Mouse (Mus musculus) bone marrow, adult 2 months (tissue): ENCODE results near the gene Nanos3. TPM values are rescaled to one million over a fixed set of nuclear protein-coding genes. Genes with fewer than 3 reads are reported as not detected.

ENCODE experiments used
- H3K27ac ChIP-seq: fragments of 200-500 bp; 2 replicates; pipeline ENCODE4 v1.5.1; 2012; ENCODE audit warnings: low read depth, mild to moderate bottlenecking, control low read depth, inconsistent platforms, low read length; ENCODE audit not compliant: control insufficient read depth, poor library complexity, insufficient read depth
- H3K4me1 ChIP-seq: fragments of 200-500 bp; 2 replicates; pipeline ENCODE4 v1.6.1; 2011; ENCODE audit warnings: low read length; ENCODE audit not compliant: control insufficient read depth, insufficient read depth
- H3K4me3 ChIP-seq: fragments of 200-500 bp; replicated peaks from 2 replicates; pipeline ENCODE3; 2011; ENCODE audit warnings: mild to moderate bottlenecking, low read depth, low read length, control low read depth; ENCODE audit not compliant: control insufficient read depth
- CTCF ChIP-seq: fragments of 200-500 bp; IDR thresholded peaks from 2 replicates; pipeline ENCODE4 v1.5.1; 2011; ENCODE audit warnings: low read length, control low read depth; ENCODE audit not compliant: control insufficient read depth, insufficient read depth
- POLR2A ChIP-seq: fragments of 200-500 bp; IDR thresholded peaks from 2 replicates; pipeline ENCODE4 v1.6.1; 2011; ENCODE audit warnings: low read depth, mild to moderate bottlenecking, control low read depth, low read length, borderline replicate concordance; ENCODE audit not compliant: control insufficient read depth
- WGBS: fragments of 180-500 bp; shearing (Covaris S2); methylation state at CpG from one replicate; pipeline ENCODE4 v1.1.7; 2018; 5-methylcytosine and 5-hydroxymethylcytosine counted together
- polyA plus RNA-seq: library from polyadenylated mRNA; stranded (reverse); fragments of >200 nt; gene quantifications from 2 replicates; pipeline ENCODE4 v1.2.4, GENCODE M21; 2011; ENCODE audit warnings: low replicate concordance; ENCODE audit not compliant: missing spikeins, insufficient read depth, insufficient read length

The Nanos3 gene
- polyA plus RNA-seq, 1 experiment, result 3.0 TPM

DNA sequence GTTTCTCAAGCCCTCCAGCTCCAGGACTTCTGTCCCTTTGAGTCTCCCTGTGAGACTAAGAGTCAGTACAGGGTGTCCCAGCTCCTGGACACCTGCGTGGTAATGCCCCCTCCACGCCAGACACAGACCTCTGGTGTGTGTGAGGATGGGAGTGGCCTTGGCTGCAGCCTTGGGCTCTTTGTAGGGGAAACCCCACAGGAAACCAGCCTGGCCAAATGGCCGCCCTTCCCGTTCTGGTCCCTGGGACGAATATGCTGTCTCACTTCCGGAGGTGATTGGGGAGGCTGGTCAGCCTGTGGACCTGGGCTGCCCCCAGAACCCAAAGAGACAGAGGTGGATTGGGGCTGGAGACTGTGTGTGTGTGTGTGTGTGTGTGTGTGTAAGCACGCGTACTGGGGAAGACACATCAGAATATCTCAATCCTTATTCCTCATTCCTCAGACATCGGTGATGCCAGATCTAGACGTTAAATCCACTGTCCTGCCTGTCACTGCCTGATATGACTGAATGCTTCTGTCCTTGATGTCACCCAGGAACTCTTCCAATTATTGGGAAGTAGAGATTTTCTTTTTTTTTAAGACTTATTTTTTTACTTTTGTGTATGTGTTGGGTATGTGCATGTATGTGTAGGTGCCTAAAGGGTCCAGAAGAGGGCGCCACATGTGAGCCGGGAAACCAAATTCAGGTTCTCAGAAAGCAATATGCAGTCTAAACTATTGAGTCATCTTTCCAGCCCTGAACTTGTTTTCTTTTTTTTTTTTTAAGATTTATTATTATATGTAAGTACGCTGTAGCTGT is 19.2 kb upstream of the Nanos3 start:
- TF ChIP-seq CTCF (peak; percentile 40), POLR2A (peak; percentile 49; the same call in 1 of the 2 replicates)
- peak overlapping the region; percentile 66 for H3K4me3 ChIP-seq
- 17% methylated on average over 13 of the region's 13 CpGs for WGBS
- peak overlapping the region; percentile 94 for H3K27ac ChIP-seq
- H3K4me1 ChIP-seq, result peaks cover 11% of the 10 kb centered on the region

DNA sequence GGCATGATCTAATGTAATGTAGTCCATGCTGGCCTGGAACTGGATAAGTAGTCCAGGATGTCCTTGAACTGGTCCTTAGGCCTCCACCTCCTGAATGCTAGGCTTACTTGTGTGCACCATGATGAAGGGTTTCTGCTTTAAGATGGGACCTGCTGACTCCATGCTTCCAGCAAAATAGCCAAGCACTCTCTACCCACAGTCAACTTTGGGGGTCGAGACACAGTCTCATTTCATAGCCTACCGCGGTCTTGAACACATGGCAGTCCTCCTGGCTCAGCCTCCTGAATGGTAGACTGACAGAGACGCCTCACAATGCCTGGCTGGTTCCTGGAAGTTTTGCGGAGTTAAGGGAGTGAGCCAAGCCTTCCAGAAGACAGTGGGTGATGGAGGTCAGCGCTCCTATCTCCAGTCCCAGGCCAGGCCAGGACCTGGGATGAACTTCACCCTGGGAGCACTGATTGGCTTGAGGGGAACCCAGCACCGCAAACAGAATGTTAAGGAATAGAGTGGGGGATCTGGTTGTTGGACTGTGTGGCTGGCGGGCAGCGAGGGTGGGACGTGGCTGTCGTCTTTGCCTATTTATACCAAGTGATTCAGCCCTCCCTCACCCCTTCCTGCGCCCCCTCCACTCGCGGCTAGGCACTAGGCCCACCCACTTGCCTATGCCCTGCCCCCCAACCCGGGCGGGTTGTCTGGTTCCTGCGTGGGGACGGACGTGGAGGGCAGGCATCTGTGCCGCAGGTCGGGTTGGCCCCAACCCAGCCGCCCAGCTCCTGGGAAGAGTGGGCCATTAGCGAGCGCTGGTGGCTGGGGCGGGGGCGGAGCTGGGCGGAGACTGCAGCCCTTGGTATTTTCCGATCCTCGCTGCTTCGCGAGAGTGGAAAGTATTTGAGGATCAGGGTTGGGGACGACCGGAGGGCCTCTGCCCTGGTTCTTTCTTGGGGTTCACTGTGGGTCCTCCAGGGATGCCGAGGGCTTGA is 18.2 kb upstream of the Nanos3 start:
- Histone ChIP-seq H3K4me3 (peak overlapping the region; percentile 66), H3K4me1 (peaks cover 11% of the 10 kb centered on the region), H3K27ac (peak overlapping the region; percentile 94)
- WGBS, result 8% methylated on average over 34 of the region's 34 CpGs
- no peak for TF ChIP-seq CTCF
- TF ChIP-seq POLR2A, result peak; percentile 62; the same call in 1 of the 2 replicates

DNA sequence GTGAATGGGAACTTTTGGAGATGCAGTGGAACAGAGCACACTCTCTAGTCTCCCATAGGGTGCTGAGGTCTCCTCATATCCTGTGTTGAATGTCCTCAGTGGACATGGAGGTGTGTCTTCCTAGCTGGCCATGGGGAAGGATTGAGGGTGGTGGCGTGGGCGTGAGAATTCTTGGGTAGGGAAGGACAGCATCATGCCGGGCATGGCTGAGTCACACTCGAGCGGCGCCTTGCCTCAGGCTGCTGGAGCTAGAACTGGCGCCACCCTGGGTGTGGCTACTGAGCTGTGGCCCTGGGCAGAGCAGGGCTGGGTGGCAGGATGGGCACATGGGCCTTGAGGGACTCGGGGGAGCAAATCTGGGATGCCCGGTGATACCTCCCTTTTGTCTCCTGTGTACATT is 17.4 kb upstream of the Nanos3 start:
- Histone ChIP-seq H3K4me1 (peaks cover 11% of the 10 kb centered on the region), H3K4me3 (peak overlapping the region; percentile 74), H3K27ac (peak overlapping the region; percentile 94)
- 18% methylated on average over 9 of the region's 9 CpGs for WGBS
- TF ChIP-seq CTCF (no peak), POLR2A (peak; percentile 56; the same call in 1 of the 2 replicates)

DNA sequence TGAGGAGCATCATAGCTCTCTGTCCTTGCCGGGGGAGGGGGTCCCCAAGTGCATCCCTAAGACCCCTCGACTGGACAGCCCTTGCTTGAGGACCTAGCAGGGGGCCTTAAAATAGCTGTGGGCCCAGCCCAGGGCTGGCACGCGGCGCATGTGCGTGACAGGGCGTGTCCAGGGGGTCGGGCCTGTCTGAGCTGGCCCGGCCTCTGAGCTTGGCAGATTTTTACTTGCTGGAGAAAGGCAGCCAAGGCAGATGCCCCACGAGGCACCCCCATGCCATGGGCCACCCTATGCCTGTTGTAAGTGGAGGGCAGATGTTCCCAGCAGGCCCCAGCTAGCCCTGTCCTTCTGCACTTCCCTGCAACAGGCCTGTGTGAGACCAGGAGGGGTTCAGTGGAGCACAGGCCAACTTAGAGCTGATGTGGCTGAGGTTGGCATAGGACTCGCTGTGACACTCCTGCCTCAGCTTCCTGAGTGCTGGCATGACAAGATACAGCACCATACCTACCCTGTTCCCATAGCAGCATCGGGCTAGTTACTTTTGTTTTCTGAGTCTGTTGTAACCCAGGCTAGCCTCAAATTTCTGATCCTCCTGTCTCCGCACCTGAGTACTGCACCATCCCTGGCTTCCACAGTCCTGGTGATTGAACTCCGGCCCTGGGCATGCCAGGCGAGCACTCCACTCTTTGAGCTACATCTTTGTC is 16.7 kb upstream of the Nanos3 start:
- Histone ChIP-seq H3K4me3 (peak overlapping the region; percentile 74), H3K27ac (peak overlapping the region; percentile 94), H3K4me1 (peaks cover 11% of the 10 kb centered on the region)
- 17% methylated on average over 15 of the region's 15 CpGs for WGBS
- TF ChIP-seq POLR2A (no peak), CTCF (peak; percentile 10; the same call in 1 of the 2 replicates)

DNA sequence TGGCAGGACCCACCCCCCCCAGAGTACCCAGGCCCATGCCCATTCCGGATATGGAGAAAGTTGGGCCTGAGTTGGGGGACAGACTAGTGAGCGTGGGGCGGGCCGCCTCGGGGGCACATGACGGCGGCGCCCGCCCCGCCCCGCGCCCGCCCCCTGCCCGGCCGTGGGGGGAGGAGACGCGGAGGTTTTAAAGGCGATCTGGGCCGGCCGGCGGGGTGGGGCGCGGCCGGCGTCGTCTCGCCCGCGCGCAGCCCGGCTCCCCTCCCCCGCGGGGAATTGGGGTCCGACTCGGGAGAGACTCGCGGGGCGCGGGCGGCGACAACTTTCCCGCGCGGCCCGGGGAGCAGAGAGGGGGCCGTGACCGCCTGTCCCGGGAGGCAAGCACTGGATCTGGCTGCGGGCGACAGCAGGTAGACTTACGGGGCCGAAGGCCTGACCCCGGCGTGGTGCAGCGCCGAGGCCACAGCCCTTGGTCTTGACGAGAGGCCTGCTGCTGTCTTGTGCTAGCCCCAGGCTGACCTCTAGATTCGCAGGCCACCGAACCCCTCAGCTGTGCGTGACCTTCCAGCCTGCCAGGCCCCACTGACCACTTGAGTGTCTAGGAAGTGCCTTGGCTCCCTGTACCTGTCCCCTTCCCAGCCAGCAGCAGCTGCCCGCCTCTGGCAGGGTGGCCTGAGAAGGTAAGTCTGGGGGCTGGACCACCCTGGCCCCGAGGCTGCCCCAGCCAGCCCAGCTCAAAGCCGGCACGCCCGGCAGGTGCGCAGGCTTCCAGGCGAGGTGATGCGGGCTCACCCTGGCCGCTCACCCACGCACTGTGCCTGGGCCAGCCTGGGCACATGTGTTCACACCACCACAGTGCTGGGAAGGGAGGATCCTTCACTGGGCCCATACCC is 15.9 kb upstream of the Nanos3 start:
- WGBS, result under 1% methylated on average over 65 of the region's 70 CpGs
- H3K4me3 ChIP-seq, result peak overlapping the region; percentile 74
- peak overlapping the region; percentile 94 for H3K27ac ChIP-seq
- peaks cover 11% of the 10 kb centered on the region for H3K4me1 ChIP-seq
- TF ChIP-seq CTCF (no peak), POLR2A (peak; percentile 50; the same call in 1 of the 2 replicates)

DNA sequence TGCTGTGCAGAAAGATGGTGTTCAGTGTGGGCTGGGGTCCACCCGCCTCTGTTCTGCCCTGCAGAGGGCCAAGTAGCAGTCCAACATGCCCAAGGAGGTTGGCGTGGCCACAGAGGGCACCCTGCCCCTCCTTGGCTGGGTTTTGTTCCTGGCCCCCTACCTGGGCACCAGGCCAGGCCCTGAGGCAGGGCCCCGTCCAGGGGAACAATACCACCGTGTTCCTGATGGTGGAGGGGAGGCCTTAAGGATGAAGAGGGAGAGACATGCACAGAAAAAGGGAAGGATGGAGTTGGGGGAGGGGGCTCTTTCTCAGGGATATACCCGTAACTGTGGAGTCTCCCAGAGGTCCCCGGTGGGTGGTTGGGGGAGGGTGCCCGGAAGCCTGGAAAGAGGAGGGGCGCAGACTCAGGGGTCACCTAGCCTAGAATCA is 15.1 kb upstream of the Nanos3 start:
- TF ChIP-seq POLR2A, result no peak
- TF ChIP-seq CTCF, result no peak
- WGBS, result 23% methylated on average over 8 of the region's 8 CpGs
- peaks cover 11% of the 10 kb centered on the region for H3K4me1 ChIP-seq
- H3K4me3 ChIP-seq, result no peak overlapping the region
- no peak overlapping the region; the same call in 1 of the 2 replicates for H3K27ac ChIP-seq
